Mouse (Mus musculus) granulocyte monocyte progenitor cell, adult 5-6 weeks (primary cell): ENCODE measurements at regions not wholly inside any gene's neighbourhood (a gene's known extent, or its start where the extent isn't known, plus 50 kb on each side); places are given as distances from the start of the nearest gene placed in this dataset.

ENCODE experiments used
- ATAC-seq: replicated peaks from 2 replicates; pipeline ENCODE4 v1.8.0; 2016; ENCODE audit warnings: mild to moderate bottlenecking, moderate TSS enrichment, inconsistent platforms; ENCODE audit not compliant: poor library complexity, severe bottlenecking

- ATAC-seq: no peak
Observed at GRCm38 (mm10) chr2:166360786-166361185, 205.3 kb upstream of the Sulf2 start.

GRCm38 (mm10) chr2:166359995-166360394, 204.5 kb upstream of the Sulf2 start:
- no peak for ATAC-seq

DNA sequence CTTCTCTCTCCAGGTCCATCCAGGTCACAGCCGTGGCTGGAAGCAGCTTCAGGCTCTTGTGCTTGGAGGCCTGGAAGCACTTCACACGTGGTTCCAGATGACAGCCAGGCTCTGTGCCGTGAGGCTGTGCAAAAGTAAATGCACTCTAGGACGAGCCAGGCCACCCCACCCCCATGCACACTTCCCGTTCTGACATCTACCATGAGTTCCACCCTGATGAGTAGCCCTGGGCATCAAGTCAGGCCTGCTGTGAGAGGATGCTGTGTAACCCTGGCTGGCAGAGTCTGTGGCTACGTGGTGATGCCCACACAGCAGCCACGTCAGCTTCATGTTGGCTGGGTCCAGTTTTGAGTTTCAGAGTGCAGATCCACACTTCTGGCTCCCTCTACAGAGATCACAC, 202.4 kb upstream of the Sulf2 start:
- ATAC-seq: peak; percentile 71

DNA sequence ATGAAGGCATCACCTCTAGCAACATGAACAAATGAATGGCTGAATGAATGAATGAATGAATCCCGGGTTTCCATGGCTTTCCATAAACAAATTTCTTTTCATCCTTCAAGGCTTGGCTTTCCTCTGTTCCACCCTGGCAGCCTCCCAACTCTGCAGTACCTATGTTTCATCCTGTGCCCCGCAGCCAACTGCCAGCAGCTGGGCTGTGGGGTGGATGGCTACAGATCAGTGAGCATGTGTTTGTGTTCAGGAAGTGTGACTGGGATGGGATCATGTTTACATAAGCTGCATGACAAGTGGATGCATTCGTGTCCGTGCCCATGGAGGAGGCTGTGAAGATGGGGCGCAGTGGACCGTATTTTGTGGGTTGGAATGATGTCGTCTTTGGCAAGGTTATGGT, 200.5 kb upstream of the Sulf2 start:
- no peak for ATAC-seq

DNA sequence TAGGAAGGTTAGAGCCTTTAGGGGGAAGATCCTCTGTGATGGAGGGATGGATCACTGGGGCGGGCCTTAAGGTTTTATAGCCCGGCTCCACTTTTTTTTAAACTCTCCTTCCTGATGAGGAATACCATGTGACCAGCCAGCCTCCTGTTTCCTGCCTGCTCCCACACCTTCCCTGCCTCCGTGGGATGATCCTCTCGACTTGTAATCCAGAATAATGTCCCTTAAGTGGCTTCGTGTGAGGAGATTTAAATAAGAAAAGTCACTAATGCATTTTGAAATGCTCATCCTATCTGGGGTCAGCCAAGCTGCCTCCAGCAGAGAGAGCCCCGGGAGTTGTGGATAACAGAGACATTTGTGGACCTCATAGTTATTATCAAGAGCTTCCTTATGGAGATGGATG, 200.0 kb upstream of the Sulf2 start:
- ATAC-seq: no peak

DNA sequence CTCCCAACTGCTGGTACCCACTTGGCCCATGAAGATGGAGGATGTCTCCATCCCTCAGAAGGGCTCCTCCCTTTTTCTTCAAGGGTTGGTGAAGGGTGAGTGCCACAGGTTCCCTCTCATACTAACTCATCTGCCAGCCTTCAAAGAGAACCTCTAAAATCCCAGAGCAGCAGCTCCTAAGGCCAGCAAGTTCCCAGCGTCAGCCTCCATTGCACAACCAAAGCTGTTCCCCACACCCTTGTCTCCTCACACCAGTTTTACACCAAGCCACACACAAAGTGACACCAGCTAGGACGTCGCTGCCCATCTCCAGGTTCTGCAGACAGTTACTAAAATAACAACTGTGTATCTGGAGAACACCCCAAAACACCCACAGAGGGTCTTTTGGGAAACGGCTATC, 198.9 kb upstream of the Sulf2 start:
- no peak for ATAC-seq

- peak; percentile 27; the same call in 1 of the 2 replicates for ATAC-seq
Observed at GRCm38 (mm10) chr2:166353447-166354111, 198.1 kb upstream of the Sulf2 start.

DNA sequence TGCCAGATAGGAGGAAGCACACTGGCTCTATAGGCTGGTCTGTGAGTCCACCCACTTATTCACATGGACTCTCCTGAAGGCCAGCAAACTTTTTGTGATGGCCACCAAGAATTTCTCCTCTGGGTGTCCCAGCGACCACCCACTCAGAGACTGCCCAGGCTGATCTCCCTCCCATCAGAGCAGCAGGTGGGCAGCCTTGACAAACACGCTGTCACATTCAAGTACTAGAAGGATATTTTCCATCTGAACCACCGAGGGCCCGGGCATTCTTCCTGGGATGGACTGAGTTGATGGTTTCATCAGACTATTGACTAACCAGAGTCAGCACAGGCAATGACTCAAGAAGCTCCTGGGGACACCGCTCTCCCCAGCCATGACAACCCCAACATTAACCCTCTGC, 196.5 kb upstream of the Sulf2 start:
- ATAC-seq: no peak

DNA sequence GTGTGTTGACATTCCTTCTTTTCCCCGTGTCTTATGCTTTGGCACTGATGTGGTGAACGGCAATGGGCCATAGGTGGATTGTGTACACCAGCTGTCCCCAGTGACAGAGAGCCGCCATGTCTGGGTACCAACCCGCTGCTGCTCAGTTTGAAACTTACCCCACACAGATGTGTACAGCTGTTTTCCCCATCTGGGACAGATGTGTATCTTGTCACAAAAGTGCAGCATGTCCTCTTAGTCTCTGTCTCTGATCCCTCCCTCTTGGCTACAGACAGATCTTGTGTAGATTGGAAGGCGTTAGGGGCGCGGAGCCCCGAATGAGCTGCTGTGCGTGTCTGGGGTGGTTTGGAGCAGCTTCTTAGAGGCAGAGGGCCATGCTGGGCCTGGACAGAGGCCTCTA, 196.1 kb upstream of the Sulf2 start:
- ATAC-seq: no peak

GRCm38 (mm10) chr2:166348654-166349053, 193.2 kb upstream of the Sulf2 start:
- ATAC-seq: no peak

- ATAC-seq: no peak
Observed at GRCm38 (mm10) chr2:166346421-166347182, 191.1 kb upstream of the Sulf2 start.

DNA sequence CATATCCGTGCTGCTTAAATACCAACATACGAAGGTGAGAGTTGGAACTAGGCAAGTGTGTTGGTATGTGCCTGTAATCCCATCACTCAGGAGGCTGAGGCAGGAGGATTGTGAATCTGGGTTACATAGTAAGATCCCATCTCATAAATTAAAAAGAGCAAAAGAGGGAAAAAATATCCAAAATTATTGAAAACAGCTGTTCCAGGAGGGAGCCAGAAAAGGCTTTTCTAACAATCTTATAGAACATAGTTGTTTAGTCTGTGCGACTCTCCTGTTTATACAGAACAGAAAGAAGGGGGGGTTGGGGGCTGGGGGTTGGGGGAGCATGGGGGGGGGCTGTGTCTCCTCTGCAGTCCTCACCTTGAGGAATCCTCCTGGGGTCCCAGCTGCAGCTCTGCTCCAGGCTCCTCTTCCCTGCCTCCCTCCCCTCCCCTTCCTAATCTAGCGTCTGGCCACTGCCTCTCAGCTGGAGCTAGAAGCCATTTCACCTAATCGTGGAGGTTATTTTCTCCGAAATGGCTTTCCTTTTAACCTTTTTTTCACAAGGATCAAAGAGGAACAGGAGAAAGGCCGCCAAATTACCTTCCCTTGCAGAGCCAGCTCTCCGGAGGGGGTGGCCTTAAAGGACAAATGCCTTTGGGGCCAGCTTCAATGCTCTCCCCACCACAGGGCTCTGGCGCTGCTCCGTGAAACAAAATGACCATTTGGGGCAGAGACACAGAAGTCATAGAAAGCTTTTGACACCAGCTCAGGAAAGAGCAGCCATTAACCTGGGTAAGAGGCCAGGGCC, 188.3 kb upstream of the Sulf2 start:
- no peak for ATAC-seq

DNA sequence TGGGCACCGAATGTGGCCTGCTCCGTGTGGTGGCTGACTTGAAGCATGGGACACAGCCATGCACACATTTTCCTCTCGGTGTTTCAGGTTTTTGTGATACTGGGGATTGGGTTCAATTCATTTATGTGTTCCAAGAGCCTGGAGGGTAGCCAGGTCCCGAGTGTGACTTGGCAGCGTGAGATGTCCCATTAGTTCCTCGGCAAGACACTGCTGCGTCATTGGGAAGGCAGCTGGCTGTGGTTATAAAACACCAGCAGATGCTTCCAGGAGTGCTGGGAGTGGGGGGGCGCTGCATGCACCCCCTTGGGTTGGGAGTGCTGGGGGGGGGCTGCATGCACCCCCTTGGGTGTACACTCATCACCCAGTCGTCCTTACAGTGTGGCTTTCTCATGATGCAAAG, 186.9 kb upstream of the Sulf2 start:
- ATAC-seq: no peak

- no peak for ATAC-seq
Observed at GRCm38 (mm10) chr2:166340196-166340595, 184.7 kb upstream of the Sulf2 start.

DNA sequence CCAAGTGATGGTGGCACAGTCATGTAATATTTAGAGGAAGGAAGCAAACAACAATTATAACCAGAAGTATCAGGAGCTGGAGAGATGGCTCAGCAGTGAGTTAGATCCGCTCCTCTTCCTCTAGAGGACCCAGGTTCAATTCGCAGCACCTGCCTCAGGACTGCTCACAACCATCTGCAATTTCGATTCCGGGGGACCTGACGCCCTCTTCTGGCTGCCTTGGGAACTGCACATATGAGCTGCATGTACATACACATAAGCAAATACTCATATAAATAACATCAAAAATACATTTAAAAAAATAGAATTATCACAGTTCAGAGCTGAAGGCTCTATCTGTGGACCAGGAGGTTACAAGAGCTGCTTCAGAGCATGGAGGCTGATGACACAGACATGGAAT, 184.0 kb upstream of the Sulf2 start:
- no peak for ATAC-seq

DNA sequence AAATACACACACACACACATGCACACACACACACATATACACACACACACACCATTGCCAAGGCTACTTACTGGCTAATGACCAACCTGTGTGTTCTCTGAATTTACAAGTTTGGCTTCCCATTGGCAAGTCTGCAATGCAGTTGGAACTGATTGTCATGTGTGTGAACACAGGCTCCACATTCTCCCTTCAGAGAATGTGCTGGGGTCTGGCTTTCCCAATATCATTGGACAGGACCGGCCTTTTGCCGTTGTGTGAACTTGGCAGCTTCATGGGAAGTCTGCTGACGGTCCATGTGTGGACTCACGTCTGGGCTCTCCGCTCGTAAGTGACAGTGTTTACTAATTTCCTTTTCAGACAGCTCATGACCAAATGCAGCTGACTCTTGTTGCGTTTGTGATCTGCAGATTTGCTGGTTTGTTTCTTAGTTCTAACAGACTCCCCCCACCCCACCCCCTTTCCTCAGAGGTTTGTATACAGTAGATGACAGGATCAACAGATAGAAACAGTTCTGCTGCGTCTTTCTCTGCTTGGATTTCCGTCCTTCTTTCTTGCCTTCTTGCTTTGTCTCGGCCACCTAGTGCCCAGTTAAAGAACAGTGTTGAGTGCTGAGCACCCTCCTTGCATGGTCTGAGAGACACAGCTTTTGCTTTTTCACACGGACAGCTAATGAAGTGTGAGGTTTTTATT, 183.1 kb upstream of the Sulf2 start:
- ATAC-seq: no peak

DNA sequence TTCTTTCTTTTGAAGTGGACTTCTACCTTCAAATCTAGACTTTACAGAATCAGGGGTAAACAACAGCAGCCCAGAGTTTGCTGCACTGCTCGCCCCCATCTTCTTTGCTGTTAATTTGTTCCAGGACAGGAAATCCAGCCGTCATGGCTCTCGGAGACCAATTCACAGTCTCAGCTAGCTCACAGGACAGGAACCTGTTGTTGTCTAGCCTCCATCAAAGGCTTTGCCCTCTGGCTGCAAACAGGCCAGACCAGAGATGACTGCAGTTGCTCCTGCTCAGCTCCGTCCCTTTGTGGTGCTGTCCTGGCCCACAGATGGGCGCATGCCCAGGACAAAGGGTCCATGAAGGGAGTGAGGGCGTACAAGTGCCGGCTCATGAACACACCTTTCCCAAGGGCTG, 182.2 kb upstream of the Sulf2 start:
- ATAC-seq: no peak

DNA sequence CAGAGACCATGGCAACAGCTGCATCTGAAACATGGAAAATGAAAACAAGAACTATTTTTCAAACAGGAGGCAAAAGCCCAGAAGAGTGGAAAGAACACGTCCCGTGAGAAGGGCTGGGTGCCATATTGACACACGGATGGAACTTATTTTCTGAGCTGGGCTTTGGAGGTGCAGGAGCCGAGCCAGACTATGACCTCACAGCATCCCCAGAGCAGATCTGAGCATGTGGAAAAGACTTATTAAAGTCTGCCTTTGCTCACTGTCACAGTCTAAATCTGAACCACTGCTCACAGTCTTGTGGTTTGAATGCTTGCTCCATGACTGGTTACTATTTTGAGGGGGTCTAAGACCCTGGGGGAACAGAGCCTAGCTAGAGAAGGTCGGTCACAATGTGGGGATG, 180.2 kb upstream of the Sulf2 start:
- ATAC-seq: no peak

DNA sequence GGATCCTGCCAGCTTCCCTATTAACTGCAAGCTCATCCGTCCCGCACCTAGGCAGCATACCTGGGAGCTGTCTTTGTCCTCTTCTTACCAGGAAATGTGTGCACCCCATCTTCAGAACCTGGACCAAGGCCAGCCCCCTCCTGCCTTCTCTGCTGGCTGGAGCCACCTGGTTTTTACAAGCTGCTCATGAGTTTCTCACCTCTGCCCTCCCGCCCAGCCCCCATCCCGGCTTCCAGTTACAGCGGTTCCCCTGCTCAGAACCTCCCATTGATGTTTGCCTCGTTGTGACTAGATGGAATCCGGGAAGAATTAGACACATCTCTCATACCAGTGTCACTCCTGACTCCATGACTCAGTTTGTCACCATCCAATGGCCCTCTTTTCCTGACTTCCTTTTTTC, 179.1 kb upstream of the Sulf2 start:
- no peak for ATAC-seq

- no peak for ATAC-seq
Observed at GRCm38 (mm10) chr2:166333818-166334217, 178.4 kb upstream of the Sulf2 start.
